Mouse (Mus musculus) layer of hippocampus, postnatal 10 days (tissue): Measurements from ENCODE around the gene Ogfod2. TPM values are rescaled to one million over a fixed set of nuclear protein-coding genes. Genes with fewer than 3 reads are reported as not detected.
A peak's percentile ranks its signal among the peaks of the same experiment; 100 is the strongest.

Source experiments
- DNase-seq, 2 experiments: peaks; one replicate each; pipeline ENCODE4 v3.0.0; 2021; ENCODE audit warnings: low spot score in 2 of 2
- long read RNA-seq: library from polyadenylated mRNA; stranded (forward); transcript quantifications from one replicate; pipeline ENCODE4 v2.0.0, GENCODE M21; 2023
- total RNA-seq, 2 experiments: library from RNA; stranded (reverse); gene quantifications; 2 replicates each; pipeline ENCODE4 v1.2.3; 2021

Ogfod2 gene
- 10 to 100 TPM; 30.8 to 37.0 TPM for total RNA-seq
- long read RNA-seq, transcript Ogfod2-201 (7 exons, 1,596 nt), result major isoform, 11 of 24 reads
- long read RNA-seq, partial matches to known transcripts, result 3 of 24 reads
- long read RNA-seq, other reads (novel, unspliced or antisense), result 8 of 24 reads

DNA sequence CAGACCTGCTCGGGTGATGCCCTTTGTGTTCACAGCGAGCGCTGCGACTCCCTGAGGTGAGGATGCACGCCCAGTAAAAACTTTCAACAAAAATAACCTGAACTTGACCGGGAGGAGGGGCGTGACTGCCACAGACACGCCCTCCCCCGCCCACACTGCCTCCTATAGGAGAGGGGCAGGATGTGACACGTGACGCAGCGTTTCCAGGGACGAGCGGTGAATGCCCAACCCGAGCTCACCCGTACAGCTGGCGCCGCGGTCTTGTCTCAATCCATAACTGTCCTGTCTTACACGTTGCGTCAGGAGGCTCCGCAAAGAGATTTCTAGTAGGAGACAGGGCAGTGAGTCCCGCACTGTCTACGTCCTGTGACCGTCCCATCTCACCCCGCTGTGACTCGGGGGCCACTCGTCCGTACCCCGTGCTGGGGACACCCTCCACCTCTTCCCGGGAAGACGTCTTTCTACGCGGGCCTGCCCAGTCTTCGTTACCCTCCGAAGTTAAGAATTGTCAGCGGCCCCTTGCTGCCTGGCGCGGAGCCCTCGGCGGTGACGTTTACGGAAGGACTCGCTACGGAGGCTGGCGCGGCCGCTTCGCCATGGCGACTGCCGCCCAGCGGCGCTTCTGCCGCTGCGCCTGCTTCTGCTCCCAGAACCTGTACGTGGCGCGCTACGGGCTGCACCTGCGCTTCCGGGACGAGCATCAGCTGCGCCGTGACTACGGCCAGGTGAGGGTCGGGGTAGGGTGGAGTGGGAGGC is at the start of gene Ogfod2:
Ogfod2 (plus strand) TSS at position 556 of the 756 bp plus-strand sequence.
- DNase-seq, result peak; percentile 97 to 98

DNA sequence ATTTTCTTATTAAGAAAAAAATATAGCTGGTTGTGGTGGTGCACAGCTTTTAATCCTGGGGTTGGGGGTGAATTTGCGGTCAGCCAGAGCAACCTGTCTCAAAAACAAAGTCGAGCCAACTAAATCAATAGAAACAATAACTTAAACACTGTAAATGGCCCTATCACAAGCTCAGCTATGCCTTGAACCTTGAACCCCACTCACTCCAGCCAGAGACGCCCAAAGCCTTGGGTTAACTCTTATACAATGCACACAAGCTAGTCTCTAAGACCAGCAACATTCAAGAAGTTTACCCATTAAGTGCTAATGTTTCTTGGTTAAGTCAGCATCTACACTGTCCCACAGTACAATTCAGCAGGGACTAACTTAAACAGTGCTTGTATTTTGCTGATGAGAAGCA is 42.4 kb upstream of the Ogfod2 start:
- no peak for DNase-seq

DNA sequence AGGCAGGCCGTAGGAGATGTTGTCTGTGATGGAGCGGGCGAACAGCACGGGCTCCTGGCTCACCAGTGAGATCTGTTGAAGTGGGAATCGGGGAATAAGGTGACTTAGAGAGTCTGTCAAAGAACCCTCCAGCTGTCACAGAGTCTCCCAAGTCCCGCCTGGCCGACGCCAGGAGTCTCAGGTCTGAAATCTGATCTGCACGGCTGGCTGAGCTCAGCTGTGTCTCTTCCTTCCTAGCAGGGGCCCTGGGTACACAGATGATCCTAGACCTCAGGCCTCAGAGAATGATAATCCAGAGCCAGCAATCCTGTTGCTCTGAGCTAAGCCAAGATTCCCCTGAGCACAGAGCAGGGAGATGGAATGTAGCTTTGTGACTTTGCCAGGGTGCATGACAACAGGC is 38.4 kb upstream of the Ogfod2 start:
- no peak for DNase-seq

DNA sequence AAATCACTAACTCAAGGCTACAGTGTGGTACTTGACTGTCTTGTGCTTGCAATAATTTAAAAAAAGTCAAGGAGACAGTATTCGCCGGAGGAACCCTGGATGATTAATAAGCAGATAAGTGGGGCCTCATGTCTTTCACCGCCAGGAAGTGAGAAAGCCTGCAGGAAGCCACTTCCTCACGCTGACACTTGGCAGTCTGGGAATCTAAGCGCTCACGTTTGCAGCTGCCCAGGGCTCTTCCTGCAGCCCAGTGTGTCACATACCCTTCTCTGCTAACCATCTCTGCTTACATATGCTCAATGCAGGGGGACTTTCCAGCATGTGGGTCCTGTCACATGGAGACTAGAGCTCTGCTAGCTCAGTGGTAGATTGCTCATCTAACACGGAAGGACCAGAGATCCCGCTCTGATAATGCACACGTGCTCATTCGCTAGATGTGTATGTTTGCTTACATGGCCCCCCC is 37.2 kb upstream of the Ogfod2 start:
- no peak for DNase-seq

DNA sequence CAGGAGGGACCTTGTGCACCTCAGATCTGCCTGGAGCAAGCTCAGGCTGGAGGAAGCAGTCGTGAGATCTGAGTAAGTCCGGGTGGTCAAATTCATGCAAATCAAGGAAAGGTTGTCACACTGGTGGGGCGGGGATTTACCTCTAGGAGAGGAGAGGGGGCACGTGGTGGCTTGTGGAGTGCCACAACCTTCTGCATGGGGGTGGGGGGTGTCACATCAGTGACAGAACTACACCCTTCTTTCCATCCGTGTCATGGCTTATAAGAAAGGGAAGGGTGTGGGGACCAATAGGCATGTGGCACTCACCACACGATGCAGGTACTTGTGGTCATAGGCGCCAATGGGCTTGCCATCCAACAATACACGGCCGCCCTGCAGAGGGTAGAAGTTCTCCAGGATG is 36.4 kb upstream of the Ogfod2 start:
- DNase-seq, result no peak

DNA sequence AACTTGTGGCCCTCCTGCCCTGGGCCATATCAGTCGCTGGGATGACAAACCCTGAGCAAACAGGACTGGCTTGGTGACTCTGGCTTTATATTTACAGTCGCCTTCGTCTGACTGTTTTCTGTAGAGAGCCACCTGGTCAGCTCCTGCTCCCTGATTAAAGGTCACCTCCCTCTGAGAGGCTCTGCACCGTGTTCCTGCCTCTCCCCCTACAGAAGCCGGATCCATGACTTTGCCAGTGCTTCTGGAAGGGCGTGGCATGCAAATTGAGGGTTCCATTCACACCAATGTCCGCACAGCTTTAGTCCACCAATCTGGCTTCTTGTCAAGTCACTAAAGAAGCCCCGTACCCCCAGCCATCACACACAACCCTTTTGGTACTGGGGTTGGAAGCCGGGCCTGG is 35.5 kb upstream of the Ogfod2 start:
- no peak for DNase-seq

DNA sequence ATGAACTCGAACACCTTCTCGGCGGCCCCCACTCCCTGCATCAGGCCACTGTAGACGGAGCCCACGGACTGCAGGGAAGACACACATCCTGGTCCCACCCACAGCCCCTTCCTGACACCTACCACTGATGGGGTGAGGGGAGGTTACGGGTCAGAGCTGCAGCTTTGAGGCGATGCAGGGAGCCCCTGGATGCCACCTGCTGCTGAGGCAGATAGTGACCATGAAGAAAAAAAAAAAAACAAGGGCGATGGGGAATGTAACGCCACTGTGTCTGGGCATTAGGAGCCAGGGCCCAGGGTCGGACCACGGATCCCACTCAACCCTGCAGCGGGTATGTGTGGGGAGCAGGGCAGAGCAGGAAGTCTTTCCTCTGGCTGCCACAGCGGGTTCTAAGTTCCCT is 34.9 kb upstream of the Ogfod2 start:
- DNase-seq, result no peak

DNA sequence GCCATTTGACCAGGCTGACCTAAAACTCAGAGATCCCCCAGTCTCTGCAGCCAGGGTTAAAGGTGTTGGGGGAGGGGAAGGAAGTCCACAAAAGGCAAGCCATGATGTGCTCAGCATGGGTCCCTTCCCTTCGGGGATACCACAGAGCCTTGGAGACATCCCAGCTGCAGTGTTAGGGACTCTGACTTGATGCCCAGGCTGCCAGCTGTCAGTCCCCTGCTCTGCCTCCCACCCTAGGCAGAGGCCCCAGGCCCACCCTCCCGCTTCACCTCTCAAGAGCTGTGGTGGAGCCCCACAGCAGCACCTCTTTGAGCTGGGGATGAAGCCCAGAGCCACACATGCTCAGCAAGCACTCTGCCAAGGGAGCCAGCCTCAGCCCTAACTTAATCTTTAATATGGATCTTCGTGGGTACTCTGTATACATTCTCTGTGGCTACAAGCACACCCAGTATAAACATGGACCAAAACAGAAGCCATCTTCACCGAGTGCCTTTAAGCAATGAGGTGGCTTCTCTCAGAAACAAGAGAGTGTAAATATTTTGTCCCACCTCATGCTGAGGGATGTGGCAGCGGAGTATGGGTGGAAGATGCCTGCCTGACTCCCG is 34.1 kb upstream of the Ogfod2 start:
- no peak for DNase-seq

DNA sequence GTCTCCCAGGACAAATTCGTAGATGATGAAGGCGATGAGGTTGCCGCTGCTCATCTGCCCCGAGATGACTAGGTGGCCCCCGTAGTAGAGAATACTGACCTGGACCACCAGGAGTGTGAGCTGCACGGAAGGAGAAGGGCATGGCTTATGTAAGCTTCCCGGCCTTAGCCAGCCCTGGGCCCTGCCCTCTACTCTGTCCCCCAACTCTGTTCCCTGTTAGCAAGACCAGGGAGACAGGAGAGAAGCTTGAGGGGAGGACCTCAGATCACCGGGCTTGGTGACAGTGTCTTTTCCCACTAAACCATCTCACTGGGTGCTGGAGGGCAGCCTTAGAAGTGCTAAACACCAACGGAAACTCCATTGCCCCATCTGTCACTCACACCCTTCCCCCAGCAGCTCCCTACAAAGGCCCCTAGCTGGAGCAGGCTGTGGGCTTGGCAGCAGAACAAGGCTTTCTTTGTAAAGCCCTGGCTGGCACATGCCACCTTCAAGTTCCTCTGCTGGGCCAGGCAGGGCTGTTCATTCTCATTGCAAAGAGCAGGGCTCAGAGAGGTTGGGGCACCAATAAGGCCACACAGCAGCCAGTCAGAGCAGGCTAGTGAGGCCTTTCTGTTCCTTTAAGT is 33.2 kb upstream of the Ogfod2 start:
- peak; percentile 79 to 80 for DNase-seq

DNA sequence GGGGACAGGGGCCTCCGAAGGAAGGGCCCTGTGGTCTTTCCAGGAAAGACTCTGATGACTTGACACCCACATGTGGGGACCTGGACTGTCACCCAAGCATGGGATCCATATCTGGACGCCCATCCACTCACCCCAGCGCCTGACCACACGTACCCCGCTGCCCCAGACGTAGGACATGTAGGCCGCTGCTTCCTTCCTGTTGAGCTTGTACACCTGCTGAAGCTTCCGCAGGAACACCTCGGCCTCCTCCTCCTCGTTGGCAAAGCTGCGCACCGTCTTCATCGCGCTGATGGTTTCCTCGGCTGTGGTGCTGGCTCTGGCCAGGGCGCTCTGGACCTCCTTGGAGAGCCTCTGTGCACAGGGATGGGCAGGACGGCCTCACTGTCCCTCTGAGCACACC is 32.2 kb upstream of the Ogfod2 start:
- no peak for DNase-seq

DNA sequence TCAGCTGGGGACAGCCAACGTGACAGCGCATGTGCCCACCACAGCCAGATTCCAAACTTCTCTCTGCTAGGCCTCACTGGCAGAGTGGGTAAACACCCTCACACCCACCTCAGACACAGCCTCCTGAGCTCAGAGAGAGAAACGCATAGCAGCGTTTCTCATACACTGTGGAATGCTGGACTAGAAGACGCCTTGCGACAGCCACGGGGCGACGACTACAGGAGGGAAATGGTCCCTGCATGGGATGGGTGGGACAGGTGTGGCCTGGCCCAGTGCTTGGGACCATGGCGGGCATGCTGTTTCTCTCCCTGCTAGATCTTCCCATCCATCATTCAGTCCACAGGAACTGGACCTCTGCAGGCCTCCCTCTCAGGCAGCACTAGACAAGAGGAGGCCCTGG is 29.6 kb upstream of the Ogfod2 start:
- DNase-seq, result no peak

DNA sequence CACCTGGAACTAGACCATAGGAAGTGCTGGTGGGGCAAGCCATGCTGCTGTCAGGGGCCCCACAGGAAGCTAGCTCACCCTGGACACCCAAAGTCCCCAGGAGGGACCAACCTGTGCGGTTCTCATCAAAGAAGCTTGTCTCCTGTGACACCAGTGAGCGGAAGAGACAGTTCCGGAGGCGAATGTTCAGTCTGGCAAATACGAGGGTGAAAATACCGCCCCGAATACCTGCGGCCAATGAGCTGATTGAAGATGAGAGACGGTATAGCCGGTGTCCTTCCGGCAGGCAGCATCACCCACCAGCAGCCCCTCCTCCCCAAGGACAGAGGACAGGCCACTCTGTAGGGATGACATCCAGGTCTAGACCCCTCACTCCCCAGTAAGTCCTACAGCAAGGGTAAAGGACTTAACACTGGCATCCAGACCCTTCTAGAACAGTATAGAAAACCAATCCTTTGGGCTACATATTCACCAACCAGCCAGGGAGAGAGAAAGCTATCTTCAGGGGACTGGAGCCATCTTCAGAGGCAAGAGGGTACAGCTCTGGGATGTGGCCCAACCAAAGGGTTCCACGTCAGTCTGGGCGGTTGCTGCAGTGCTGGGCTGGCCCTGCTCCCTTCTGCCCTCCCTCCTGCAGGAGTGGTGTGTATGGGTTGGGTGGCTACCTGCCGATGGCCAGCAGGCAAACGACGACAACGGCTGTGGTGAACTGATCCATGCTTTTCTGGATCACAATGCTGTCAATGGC is 29.0 kb upstream of the Ogfod2 start:
- no peak for DNase-seq

DNA sequence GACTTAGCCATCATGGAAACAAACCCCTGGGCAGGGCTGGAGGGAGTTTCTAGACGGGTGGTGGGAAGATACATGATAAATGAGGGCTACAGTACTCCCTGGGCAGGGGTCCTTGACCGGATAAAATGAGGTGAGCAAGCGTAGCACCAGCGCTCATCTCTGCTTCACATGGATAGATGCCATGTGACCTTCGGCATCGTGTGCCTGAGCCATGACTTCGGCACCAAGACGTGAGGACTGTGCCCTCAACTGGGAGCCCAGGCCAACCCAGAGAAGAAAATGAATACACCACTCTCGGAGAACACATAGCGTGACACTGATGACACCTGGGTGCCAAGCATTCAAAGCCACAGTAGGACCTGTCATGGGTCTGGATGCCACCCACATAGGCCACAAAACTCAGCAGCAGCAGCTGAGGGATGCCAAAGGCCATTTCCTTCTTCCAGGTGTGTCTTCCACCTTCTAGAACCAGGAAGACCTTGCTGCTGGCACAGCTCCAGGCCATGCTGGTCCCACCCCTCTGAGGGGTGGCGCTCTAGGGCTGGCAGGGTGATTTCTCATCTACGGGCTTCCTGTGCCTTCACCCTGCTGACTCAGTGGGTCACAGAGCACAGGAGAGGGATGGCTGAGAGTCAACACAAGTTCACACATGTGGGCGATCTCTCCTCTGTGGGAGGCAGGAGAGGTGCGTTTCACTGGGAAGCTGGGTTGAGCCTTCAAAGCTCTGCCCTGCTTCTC is 28.1 kb upstream of the Ogfod2 start:
- no peak for DNase-seq

DNA sequence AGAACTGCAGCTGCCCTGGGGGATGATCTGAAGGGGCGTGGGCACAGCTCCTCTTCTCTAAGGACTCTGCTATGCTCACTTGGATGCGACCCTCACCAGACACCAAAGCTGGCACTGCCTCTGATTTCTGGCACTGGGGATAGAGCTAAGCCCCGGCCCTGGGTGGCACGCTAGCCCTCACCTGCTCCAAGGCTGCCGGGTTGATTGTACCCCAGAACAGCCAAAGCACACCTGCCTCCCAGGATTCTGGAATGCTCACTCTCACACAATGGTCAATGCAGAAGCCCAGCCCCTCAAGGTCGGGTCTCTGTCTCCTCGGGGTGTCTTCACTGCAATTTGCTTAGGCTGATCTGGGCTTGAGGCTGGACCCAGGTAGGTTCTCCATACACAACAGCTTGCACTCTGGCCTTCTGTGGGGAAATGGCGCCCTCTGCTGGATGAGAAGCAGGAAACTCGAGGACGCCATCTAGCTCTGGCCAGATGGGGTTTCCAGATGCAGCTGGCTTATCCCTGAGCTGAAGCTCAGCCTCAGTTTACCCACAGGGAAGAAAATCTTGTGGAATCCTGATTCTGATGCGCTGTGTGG is 27.4 kb upstream of the Ogfod2 start:
- peak; percentile 90 to 93 for DNase-seq

DNA sequence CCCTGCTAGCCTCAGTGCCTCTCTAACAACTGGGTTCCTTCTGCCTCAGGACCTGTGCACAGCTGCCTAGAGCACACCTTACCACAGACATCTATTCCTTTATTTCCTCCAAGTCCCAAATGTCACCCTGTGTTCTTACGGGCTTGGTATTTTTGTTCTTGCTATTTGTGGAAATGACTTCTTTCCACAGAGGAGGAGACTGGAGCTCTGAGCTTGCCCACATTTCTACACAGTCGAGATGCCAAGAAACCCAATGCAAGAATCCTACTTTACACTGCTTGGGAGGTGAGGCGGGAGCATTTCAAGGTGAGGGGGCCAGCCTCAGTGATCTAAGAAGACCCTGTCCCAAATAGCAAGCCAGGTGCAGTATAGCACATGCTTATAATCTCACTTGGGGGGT is 26.6 kb upstream of the Ogfod2 start:
- no peak for DNase-seq

DNA sequence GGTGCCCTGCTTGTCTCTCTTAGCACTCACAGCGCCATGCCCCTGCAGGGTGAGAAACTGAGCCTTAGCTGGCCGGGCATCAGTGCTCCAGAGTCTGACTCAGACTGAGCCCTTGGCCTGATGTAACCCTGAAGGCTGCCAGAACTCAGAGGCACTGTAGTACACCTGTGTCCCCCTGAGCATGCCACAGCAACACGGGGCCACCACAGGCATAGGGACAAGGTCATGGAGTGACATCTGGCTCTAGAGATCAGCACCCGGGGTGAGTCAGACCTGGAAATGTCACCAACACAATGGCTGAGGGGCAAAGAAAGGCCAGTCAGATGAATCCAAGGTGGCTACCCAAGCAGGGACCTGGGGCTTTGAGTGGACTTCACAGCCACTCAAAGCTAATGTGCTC is 25.2 kb upstream of the Ogfod2 start:
- no peak for DNase-seq

DNA sequence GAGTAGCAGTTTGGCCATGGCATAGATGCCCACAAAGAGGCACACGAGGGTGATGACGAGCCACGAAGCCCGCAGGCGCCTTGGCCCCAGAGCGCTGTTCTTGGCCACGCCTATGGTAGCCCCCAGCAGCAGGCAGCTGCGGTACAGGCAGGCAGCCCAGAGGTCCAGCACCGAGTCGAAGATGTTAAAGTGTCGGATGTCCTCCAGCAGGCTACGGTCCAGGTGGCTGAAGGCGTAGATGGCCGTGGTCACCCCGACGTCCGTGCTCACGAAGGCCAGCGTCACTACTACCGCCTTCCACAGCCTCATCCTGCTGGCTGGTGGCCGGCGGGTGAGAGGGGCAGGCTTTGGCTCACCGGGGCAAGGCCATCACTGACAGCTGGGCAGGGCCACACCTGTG is 22.2 kb upstream of the Ogfod2 start:
- no peak for DNase-seq

DNA sequence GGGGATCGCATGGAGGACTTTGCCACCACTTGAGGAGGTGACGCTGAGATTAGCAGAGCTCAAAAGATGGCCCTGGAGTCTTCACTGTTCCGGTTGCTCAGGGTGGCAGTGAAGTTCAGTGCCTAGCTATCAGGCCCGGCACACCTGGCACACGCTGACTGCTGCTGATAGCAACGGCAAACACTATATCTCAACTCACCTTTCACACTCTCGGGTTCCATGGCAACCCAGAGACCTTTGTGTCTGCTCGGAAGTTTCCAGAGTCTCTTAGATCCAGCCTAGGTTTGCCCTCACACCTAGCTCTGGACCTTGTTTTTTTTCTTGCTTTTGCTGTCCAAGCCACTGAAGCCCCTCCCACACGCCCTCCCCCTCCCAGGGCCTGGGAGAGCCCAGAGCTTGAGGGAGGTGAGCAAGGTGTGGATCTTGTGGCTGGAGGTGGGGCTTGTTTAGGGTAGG is 20.1 kb upstream of the Ogfod2 start:
- no peak for DNase-seq

DNA sequence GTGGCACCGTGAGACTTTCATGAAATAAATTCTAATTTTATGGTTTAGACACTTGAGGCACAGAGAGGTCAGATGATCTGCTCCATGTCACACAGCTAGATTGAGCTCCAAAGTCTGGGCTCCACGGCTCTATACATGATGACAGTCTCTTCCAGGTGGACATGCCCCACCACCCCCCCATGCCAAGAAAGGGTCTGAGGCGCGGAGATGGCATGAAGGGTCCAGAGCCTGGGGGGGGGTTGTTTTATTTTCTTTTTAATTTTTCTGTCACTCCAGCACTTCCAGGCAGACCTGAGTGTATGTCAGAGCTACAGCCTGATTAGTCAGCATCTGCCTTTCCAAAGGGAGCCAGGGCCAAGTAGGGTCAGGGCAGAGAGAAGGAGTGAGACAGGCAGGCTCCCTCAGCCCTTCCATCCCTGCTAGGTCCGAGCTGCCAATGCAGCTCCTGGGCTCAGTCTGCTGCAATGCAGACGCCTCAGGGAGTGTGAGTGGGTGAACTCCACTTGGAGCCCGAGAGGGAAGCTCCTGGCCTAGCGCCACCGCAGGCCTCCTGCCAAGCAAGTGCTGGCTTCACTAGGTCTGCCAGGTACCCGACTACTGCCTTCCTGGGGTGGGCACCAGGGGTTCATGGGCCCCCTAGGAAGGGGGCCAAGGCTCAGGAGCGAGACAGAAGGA is 18.8 kb upstream of the Ogfod2 start:
- peak; percentile 65 to 70 for DNase-seq
